Mouse (Mus musculus) heart, embryonic 10.5 days (tissue): ENCODE measurements around the gene Lce1b. TPM values are rescaled to one million over a fixed set of nuclear protein-coding genes. Genes with fewer than 3 reads are reported as not detected.

ENCODE experiments used
- DNase-seq: peaks from one replicate; pipeline ENCODE4 v3.0.0-alpha.2; 2017; ENCODE audit warnings: low spot score
- H3K27ac ChIP-seq: fragments of 300-500 bp; sonication (generic); 2 replicates; pipeline ENCODE4 v1.5.1; 2016; ENCODE audit warnings: mild to moderate bottlenecking
- H3K27me3 ChIP-seq: fragments of 300-500 bp; sonication (generic); 2 replicates; pipeline ENCODE4 v1.6.1; 2016; ENCODE audit warnings: mild to moderate bottlenecking; ENCODE audit not compliant: poor library complexity, insufficient read depth, severe bottlenecking
- H3K36me3 ChIP-seq: fragments of 300-500 bp; sonication (generic); 2 replicates; pipeline ENCODE4 v1.6.1; 2016; ENCODE audit warnings: mild to moderate bottlenecking, moderate library complexity
- H3K4me1 ChIP-seq: fragments of 300-500 bp; sonication (generic); 2 replicates; pipeline ENCODE4 v1.6.1; 2016; ENCODE audit warnings: mild to moderate bottlenecking
- H3K4me3 ChIP-seq: fragments of 300-500 bp; sonication (generic); 2 replicates; pipeline ENCODE4 v1.5.1; 2016; ENCODE audit warnings: mild to moderate bottlenecking, moderate library complexity
- H3K9me3 ChIP-seq: fragments of 300-500 bp; sonication (generic); 2 replicates; pipeline ENCODE4 v1.6.1; 2016; ENCODE audit warnings: mild to moderate bottlenecking, moderate library complexity
- polyA plus RNA-seq: library from polyadenylated mRNA; unstranded; fragments of >200 nt; fragmentation: Nextera tagmentation; extraction: Ambion mirVana; gene quantifications from 2 replicates; pipeline ENCODE4 v1.2.1, GENCODE M21; 2016

Lce1b gene
- polyA plus RNA-seq, 1 experiment from 2014 or later: not detected

GRCm38 (mm10) chr3:92607392-92607791, 49.3 kb downstream of the Lce1b start, which contains the start of gene 2210017I01Rik:
Gene 2210017I01Rik (minus strand): TSS chr3:92607492.
- H3K4me3 ChIP-seq: no peak within 1 kb of the TSS
- no peaks in the 10 kb centered on the region for H3K36me3 ChIP-seq
- no peak within 1 kb of the TSS for H3K27ac ChIP-seq
- H3K4me1 ChIP-seq: no peaks in the 10 kb centered on the region
- H3K27me3 ChIP-seq: no peaks in the 10 kb centered on the region
- H3K9me3 ChIP-seq: no peaks in the 10 kb centered on the region
- no peak for DNase-seq

Other genes with a start within 250 kb of the Lce1b start
- gene Sprr2i, start 248.9 kb downstream of the Lce1b start, polyA plus RNA-seq: not detected in 2 replicates
- gene Sprr2j-ps, start 238.8 kb downstream of the Lce1b start, polyA plus RNA-seq: not detected in 2 replicates
- gene Gm9774, start 227.5 kb downstream of the Lce1b start, polyA plus RNA-seq: 5.8 and 6.8 TPM in 2 replicates
- not detected in 2 replicates for gene Sprr2k, start 224.3 kb downstream of the Lce1b start, polyA plus RNA-seq
- not detected in 2 replicates for gene Sprr1b, start 218.1 kb downstream of the Lce1b start, polyA plus RNA-seq
- gene Sprr3, start 198.2 kb downstream of the Lce1b start, polyA plus RNA-seq: not detected in 2 replicates
- 0.37 TPM in 1 of 2 replicates, not detected in the other for gene Sprr1a, start 171.0 kb downstream of the Lce1b start, polyA plus RNA-seq
- gene Sprr4, start 156.4 kb downstream of the Lce1b start, polyA plus RNA-seq: not detected in 2 replicates
- gene 2310046K23Rik, start 122.4 kb downstream of the Lce1b start, polyA plus RNA-seq: not detected in 2 replicates
- not detected in 2 replicates for gene Ivl, start 83.2 kb downstream of the Lce1b start, polyA plus RNA-seq
- not detected in 2 replicates for gene Smcp, start 67.9 kb downstream of the Lce1b start, polyA plus RNA-seq
- gene 2210017I01Rik, start 49.4 kb downstream of the Lce1b start, polyA plus RNA-seq: not detected in 2 replicates
- not detected in 2 replicates for gene Lce6a, start 35.3 kb downstream of the Lce1b start, polyA plus RNA-seq
- gene Lce1a1, start 8.6 kb downstream of the Lce1b start, polyA plus RNA-seq: not detected in 2 replicates
- gene Lce1a2, start 13.4 kb upstream of the Lce1b start, polyA plus RNA-seq: not detected in 2 replicates
- gene Lce1c, start 22.3 kb upstream of the Lce1b start, polyA plus RNA-seq: not detected in 2 replicates
- not detected in 2 replicates for gene Lce1d, start 30.3 kb upstream of the Lce1b start, polyA plus RNA-seq
- gene Lce1e, start 52.1 kb upstream of the Lce1b start, polyA plus RNA-seq: not detected in 2 replicates
- not detected in 2 replicates for gene Lce1f, start 63.4 kb upstream of the Lce1b start, polyA plus RNA-seq
- not detected in 2 replicates for gene Gm38119, start 82.2 kb upstream of the Lce1b start, polyA plus RNA-seq
- not detected in 2 replicates for gene Lce1g, start 95.4 kb upstream of the Lce1b start, polyA plus RNA-seq
- not detected in 2 replicates for gene Lce1h, start 108.1 kb upstream of the Lce1b start, polyA plus RNA-seq
- gene Lce1i, start 122.0 kb upstream of the Lce1b start, polyA plus RNA-seq: not detected in 2 replicates
- not detected in 2 replicates for gene Lce1j, start 133.6 kb upstream of the Lce1b start, polyA plus RNA-seq
- not detected in 2 replicates for gene Lce1k, start 151.0 kb upstream of the Lce1b start, polyA plus RNA-seq
- not detected in 2 replicates for gene Kprp, start 170.3 kb upstream of the Lce1b start, polyA plus RNA-seq
- not detected in 2 replicates for gene Lce1l, start 194.4 kb upstream of the Lce1b start, polyA plus RNA-seq
- gene 2310050C09Rik, start 213.3 kb upstream of the Lce1b start, polyA plus RNA-seq: not detected in 2 replicates